Mouse (Mus musculus) hindbrain, embryonic 11.5 days (tissue): ENCODE results near the gene Tmem131. TPM values are rescaled to one million over a fixed set of nuclear protein-coding genes. Genes with fewer than 3 reads are reported as not detected.

Source experiments
- ATAC-seq: fragments of 200-750 bp; cut with Nextera tagmentation; 2 replicates; pipeline ENCODE4 v1.8.0; 2017; ENCODE audit warnings: mild to moderate bottlenecking, moderate TSS enrichment, moderate library complexity; ENCODE audit not compliant: low FRiP score
- DNase-seq: peaks from one replicate; pipeline ENCODE4 v3.0.0-alpha.2; 2015; ENCODE audit warnings: low spot score
- H3K27ac ChIP-seq: fragments of 300-500 bp; sonication (generic); 2 replicates; pipeline ENCODE4 v1.5.1; 2014; ENCODE audit warnings: mild to moderate bottlenecking, low read depth, low read length
- H3K27me3 ChIP-seq: fragments of 300-500 bp; sonication (generic); 2 replicates; pipeline ENCODE4 v1.6.1; 2014; ENCODE audit warnings: mild to moderate bottlenecking, low read length, moderate library complexity, mixed read lengths; ENCODE audit not compliant: control insufficient read depth, insufficient read depth
- H3K36me3 ChIP-seq: fragments of 300-500 bp; sonication (generic); 2 replicates; pipeline ENCODE4 v1.6.1; 2014; ENCODE audit warnings: mild to moderate bottlenecking, low read length, moderate library complexity, mixed read lengths; ENCODE audit not compliant: control insufficient read depth, insufficient read depth
- H3K4me1 ChIP-seq: fragments of 300-500 bp; sonication (generic); replicated peaks from 2 replicates; pipeline ENCODE4 v1.6.1; 2014; ENCODE audit warnings: low read length, mixed read lengths; ENCODE audit not compliant: control insufficient read depth, insufficient read depth
- H3K4me2 ChIP-seq: fragments of 300-500 bp; sonication (generic); replicated peaks from 2 replicates; pipeline ENCODE4 v1.6.1; 2014; ENCODE audit warnings: mild to moderate bottlenecking, low read depth, low read length
- H3K4me3 ChIP-seq: fragments of 300-500 bp; sonication (generic); 2 replicates; pipeline ENCODE4 v1.5.1; 2014; ENCODE audit warnings: low read depth, low read length
- H3K9ac ChIP-seq: fragments of 300-500 bp; sonication (generic); 2 replicates; pipeline ENCODE4 v1.6.1; 2014; ENCODE audit warnings: low read depth, low read length
- H3K9me3 ChIP-seq: fragments of 300-500 bp; sonication (generic); 2 replicates; pipeline ENCODE4 v1.6.1; 2016; ENCODE audit warnings: low read length; ENCODE audit not compliant: control insufficient read depth
- WGBS: fragments of 180-500 bp; shearing (Covaris S2); extraction: QIAGEN DNeasy Blood & Tissue Kit; methylation state at CpG from one replicate; pipeline ENCODE4 v1.1.7; 2014; 5-methylcytosine and 5-hydroxymethylcytosine counted together
- polyA plus RNA-seq: library from polyadenylated mRNA; unstranded; fragments of >200 nt; fragmentation: Nextera tagmentation; extraction: Ambion mirVana; gene quantifications from 2 replicates; pipeline ENCODE4 v1.2.1, GENCODE M21; 2014

Gene Tmem131
- polyA plus RNA-seq, 1 experiment from 2014 or later = 17.9 TPM

DNA sequence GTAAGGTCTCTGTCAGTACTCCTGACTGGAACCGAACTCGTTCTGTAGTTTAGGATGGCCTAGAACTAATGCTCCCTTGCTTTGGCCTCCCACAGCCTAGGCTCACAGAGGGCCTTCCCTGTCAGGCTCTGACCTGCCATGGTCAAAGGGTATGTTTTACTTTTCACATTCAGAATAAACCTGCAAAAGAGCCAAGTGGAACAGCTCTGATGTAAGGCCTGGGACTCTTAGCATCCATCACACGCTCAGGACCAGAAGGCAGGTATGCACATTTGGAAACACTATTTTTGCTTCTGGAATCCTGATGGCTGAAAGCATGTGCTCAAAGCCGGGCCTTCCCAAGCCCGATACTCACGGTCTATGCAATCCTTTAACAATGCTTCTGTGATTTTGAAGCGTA is 131.7 kb downstream of the Tmem131 start:
- Histone ChIP-seq H3K4me1 (no peaks in the 10 kb centered on the region), H3K27me3 (no peaks in the 10 kb centered on the region), H3K9me3 (no peaks in the 10 kb centered on the region), H3K4me3 (no peak overlapping the region), H3K4me2 (no peak overlapping the region), H3K9ac (no peak overlapping the region), H3K27ac (no peak overlapping the region), H3K36me3 (peaks cover 13% of the 10 kb centered on the region)
- no peak for ATAC-seq
- no peak for DNase-seq
- WGBS = 97% methylated on average over 7 of the region's 7 CpGs

DNA sequence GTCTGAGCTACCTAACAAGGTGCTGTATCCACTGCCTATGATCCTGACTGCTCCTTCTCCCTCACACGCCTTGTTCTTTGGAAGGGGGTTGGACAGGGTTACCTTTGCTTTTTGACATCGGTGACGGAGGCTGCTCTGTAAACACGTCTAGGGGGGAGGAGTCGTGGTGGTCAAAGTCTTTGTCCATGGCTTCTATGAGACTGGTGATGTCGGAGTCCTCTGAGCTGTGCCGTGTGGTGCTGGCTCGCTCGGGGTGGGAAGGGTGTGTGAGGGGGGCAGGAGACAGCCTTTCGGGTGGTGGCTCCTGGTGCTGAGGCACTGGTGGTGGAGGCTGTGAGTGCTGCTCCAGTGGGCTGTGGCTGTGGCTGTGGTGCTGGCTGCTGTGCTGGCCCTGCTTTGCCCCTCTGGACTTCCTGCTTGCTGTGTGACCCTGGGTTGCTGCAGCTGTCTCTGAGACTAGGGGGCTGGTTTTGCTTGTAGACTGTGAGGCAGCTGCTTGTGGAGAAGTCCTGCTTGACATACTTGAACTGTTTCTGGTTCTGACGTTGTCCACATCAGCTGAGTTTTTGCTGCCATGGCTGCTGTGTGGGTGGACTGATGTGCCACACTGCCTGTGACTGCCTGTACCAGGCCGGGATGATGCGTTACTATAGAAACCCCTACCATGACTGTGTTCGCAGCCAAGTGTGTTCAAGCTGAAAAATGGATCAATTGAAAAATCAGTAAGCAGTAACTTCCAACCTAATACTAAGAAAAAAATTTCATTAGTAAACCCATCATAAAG is 135.5 kb downstream of the Tmem131 start:
- Histone ChIP-seq H3K4me1 (no peaks in the 10 kb centered on the region), H3K9me3 (no peaks in the 10 kb centered on the region), H3K4me2 (no peak overlapping the region), H3K27me3 (no peaks in the 10 kb centered on the region), H3K4me3 (no peak overlapping the region), H3K9ac (no peak overlapping the region), H3K27ac (no peak overlapping the region), H3K36me3 (peaks cover 18% of the 10 kb centered on the region)
- DNase-seq = no peak
- no peak for ATAC-seq
- WGBS = 94% methylated on average over 14 of the region's 14 CpGs

DNA sequence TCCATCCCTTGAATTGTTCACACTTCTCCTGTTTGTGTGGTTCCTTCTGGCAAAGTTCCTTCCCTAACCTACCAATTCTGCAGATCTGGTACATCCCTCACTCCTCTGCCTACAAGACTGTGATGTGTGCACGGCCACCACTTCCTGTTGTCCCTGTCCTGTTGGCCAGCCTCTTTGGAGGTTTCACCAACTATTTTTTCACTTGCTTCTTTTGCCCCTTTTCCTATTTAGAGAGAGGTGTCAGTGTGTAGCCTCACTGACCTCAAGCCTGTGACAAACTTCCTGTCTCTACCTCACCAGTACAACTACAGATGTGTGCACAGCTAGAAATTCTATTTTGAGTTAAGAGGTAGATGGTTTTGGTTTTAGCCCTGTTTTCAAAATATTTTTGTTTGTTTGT is 136.4 kb downstream of the Tmem131 start:
- Histone ChIP-seq H3K36me3 (peaks cover 19% of the 10 kb centered on the region), H3K9me3 (no peaks in the 10 kb centered on the region)
- no peak for ATAC-seq

DNA sequence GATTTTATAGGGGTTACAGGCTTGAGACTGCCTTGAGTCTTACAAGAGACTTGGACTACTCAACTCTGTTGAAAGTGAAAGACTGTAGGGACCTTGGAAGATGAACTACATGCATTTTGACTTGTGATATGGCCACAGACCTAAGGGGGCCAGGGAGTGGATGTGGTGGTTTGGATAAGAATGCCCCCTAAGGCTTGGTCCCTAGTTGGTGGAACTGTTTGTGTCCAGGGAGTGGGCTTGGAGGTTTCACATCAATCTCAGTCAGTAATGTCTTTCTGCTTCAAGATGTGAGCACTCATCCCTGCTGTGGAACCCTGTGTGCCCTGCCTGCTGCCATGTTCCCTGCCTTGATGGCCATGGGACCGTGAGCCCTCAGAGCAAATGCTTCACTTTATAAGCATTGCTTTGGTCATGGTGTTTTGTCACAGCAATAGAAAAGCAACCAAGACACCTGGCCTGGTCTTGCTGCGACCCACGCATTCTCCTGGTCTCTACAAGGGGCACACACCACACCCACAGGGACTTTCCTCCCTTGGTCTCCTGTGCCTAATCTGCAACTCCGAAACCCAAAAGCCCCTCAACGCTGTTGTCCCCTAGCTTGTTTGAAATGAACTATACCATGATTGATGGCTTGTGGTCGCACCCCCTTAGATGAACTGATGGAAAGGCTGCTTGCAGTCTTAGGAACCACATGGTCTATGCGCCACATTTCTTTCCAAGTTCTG is 137.1 kb downstream of the Tmem131 start:
- Histone ChIP-seq H3K27me3 (no peaks in the 10 kb centered on the region), H3K27ac (no peak overlapping the region), H3K4me3 (no peak overlapping the region), H3K36me3 (peaks cover 19% of the 10 kb centered on the region), H3K4me2 (no peak overlapping the region), H3K9me3 (no peaks in the 10 kb centered on the region), H3K4me1 (no peaks in the 10 kb centered on the region), H3K9ac (no peak overlapping the region)
- 95% methylated on average over 7 of the region's 7 CpGs for WGBS
- DNase-seq = no peak
- no peak for ATAC-seq

More for the DNA sequence above, 136.4 kb downstream of the Tmem131 start:
- no peaks in the 10 kb centered on the region for H3K4me1 ChIP-seq
- no peak overlapping the region for H3K9ac ChIP-seq
- no peak for DNase-seq
- no peak overlapping the region for H3K27ac ChIP-seq
- 100% methylated on average over 1 of the region's 1 CpGs for WGBS
- no peak overlapping the region for H3K4me3 ChIP-seq
- no peak overlapping the region for H3K4me2 ChIP-seq
- H3K27me3 ChIP-seq = no peaks in the 10 kb centered on the region

DNA sequence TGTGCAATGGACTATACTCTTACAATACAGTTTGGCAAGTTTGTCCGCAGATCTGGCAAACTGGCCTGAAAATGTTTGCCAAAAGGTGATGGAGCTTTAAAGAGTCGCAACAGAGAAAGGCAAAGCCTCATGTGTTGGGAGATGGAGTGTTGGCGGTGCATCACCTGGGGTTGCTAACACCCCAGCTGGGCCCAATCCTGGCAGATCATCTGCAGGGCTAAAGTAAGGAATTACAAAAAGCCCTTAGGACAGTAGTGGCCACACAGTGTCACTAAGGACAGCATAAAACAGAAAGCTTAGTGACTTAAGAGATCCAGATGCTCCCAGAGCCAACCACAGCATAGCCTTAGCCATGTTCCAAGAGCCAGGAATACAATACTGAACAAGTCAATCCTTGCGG is 138.6 kb downstream of the Tmem131 start:
- Histone ChIP-seq H3K36me3 (peaks cover 13% of the 10 kb centered on the region), H3K4me2 (no peak overlapping the region), H3K4me1 (no peaks in the 10 kb centered on the region), H3K9ac (no peak overlapping the region), H3K9me3 (no peaks in the 10 kb centered on the region), H3K27me3 (no peaks in the 10 kb centered on the region), H3K27ac (no peak overlapping the region), H3K4me3 (no peak overlapping the region)
- ATAC-seq = no peak
- no peak for DNase-seq
- 99% methylated on average over 4 of the region's 4 CpGs for WGBS

DNA sequence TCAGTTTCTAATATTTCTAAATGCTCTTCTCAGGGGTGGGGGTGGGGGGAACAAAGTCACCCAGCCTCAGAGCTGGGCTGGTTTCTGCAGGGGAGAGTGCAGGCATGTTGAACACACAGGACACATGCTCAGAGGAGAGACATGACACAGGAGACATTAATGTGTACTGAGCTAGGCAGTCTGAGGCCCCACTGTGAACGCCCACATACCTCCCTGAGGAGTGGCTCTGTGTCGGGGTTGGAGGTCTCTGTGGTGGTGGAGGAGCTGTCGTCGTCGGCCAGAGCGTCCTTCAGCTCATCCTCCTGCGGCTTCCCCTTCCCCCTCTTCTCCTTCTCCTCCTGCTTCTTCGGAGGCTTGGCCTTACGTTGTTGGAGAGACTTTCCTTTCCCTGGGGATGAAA is 139.2 kb downstream of the Tmem131 start:
- Histone ChIP-seq H3K36me3 (peaks cover 13% of the 10 kb centered on the region), H3K27me3 (no peaks in the 10 kb centered on the region), H3K9ac (no peak overlapping the region), H3K27ac (no peak overlapping the region), H3K4me3 (no peak overlapping the region), H3K4me1 (no peaks in the 10 kb centered on the region), H3K9me3 (no peaks in the 10 kb centered on the region), H3K4me2 (no peak overlapping the region)
- no peak for ATAC-seq
- no peak for DNase-seq
- 86% methylated on average over 9 of the region's 9 CpGs for WGBS

DNA sequence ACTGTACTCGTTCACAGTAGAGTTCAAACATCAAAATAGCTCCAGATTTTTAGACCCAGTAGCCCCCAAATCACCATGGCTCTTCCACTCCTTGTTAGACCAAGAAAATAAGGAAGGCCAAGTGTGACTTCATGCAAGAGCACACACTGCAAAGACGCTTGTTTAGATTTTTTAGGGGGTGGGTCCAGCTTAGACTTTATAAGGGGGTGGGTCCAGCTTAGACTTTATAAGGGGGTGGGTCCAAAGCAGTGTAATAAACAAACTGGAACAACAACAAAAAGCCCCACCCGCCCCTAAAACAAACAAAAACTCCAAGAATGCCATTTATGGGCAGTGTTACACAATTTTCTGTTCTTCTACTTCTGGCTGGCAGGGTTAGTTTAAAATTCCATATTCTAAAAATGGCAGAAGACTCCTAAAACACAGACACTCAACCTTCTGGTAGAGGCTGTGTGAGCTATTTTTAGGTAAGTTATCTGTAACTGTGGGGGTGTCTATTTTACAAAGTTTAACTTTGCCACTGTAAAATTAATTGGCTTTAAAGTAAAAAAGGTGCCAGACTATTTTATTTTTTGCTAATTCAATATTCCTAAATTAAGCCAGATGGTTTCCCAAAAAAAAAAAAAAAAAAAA is 143.0 kb downstream of the Tmem131 start:
- H3K36me3 ChIP-seq = peaks cover 14% of the 10 kb centered on the region
- no peaks in the 10 kb centered on the region for H3K9me3 ChIP-seq
- no peak overlapping the region for H3K4me3 ChIP-seq
- WGBS = 94% methylated on average over 3 of the region's 3 CpGs
- DNase-seq (no peak), ATAC-seq (no peak)
- H3K4me1 ChIP-seq = no peaks in the 10 kb centered on the region
- H3K27me3 ChIP-seq = no peaks in the 10 kb centered on the region
- no peak overlapping the region for H3K27ac ChIP-seq
- no peak overlapping the region for H3K9ac ChIP-seq
- H3K4me2 ChIP-seq = no peak overlapping the region

DNA sequence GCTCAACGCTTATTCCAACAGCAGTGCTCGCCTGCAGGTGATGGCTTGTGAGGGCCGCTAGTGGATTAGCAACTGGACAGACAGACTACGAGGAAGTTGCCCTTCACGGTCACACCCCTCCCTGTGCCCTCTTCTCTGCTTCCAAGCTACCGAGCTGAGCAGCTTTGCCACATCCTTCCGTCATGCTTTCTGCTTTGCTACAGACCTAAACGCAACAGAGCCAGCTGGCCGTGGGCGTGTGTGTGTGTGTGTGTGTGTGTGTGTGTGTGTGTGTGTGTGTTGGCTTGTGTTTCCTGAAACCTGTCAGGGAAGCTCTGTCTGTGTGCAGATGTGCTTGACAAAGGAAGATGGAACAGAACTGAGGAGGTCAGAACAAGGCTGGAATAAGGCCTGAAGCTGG is 146.0 kb downstream of the Tmem131 start:
- H3K27me3 ChIP-seq = no peaks in the 10 kb centered on the region
- ATAC-seq = no peak

More for the DNA sequence above, 146.0 kb downstream of the Tmem131 start:
- Histone ChIP-seq H3K9me3 (no peaks in the 10 kb centered on the region), H3K9ac (no peak overlapping the region), H3K27ac (no peak overlapping the region), H3K36me3 (peaks cover 18% of the 10 kb centered on the region), H3K4me3 (no peak overlapping the region), H3K4me1 (no peaks in the 10 kb centered on the region), H3K4me2 (no peak overlapping the region)
- no peak for DNase-seq
- WGBS = 89% methylated on average over 10 of the region's 10 CpGs
